ENCODE assay signal across 27 mouse cellular contexts in the genomic region with DNA sequence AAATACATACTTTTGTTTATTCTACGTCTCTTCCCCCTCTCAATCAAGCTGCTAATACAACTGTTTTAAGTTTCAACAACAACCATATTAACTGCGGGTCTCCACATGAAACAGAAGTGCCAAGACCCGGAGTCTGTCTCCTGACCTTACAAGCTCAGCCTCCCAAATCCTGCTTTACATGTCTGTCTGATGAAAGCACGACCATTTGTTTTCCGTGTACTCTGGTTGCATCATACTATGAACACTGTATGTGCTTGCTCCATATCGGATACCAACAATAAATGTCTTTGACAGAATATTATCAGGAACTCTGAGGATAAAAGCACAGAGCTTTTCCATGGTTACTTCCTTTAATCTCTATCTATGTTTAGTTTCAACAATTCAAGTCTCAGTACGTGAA.
DNase-seq lines count a peak whose midpoint lies in the region; ATAC-seq lines count a peak whose summit lies in the region.
"Had no signal": no experiment of that assay in that cellular context is flagged by ENCODE, and none has a peak within 500 bp of the region (broad histone marks: within the 10 kb centered on the region; RNA-seq: fewer than 3 reads in every experiment).

No protein-coding gene starts in this region.

- no peak overlapping the region for H3K4me2 ChIP-seq in intestine, embryonic 14.5 days (ENCODE audit: low read length)
- no peak overlapping the region for H3K4me2 ChIP-seq in intestine, embryonic 15.5 days (replicated peaks)
- H3K4me2 ChIP-seq in limb, embryonic 11.5 days (ENCODE audit: low read depth, severe bottlenecking), result no peak overlapping the region
- H3K4me2 ChIP-seq: heart, embryonic 12.5 days; liver, embryonic 11.5 days; stomach, embryonic 15.5 days had no signal

- H3K27ac ChIP-seq in intestine, embryonic 14.5 days (ENCODE audit: low read depth), result peak overlapping the region; percentile 34; the same call in 1 of the 2 replicates
- H3K27ac ChIP-seq in intestine, embryonic 15.5 days, result no peak overlapping the region
- H3K27ac ChIP-seq in limb, embryonic 11.5 days (replicated peaks; ENCODE audit: low read depth, low read length), result peak overlapping the region; percentile 82
- H3K27ac ChIP-seq: hindbrain, embryonic 15.5 days; left cerebral cortex, adult 2 months; neural tube, embryonic 13.5 days; stomach, embryonic 15.5 days had no signal

- no peaks in the 10 kb centered on the region for H3K36me3 ChIP-seq in intestine, embryonic 14.5 days (ENCODE audit: control insufficient read depth, insufficient read depth, low read length)
- H3K36me3 ChIP-seq in intestine, embryonic 15.5 days, result no peaks in the 10 kb centered on the region
- H3K36me3 ChIP-seq in limb, embryonic 11.5 days (ENCODE audit: control insufficient read depth, insufficient read depth, low read length), result no peaks in the 10 kb centered on the region
- H3K36me3 ChIP-seq: heart, embryonic 12.5 days; hindbrain, embryonic 15.5 days; neural tube, embryonic 13.5 days; stomach, embryonic 15.5 days had no signal

- peaks cover 8% of the 10 kb centered on the region; the same call in 1 of the 2 replicates for H3K4me1 ChIP-seq in intestine, embryonic 14.5 days (replicated peaks; ENCODE audit: control insufficient read depth, insufficient read depth, low read length)
- 0 out of 2 replicates have a peak, but pooled peaks cover 7% of the 10 kb centered on the region for H3K4me1 ChIP-seq in intestine, embryonic 15.5 days (replicated peaks)
- H3K4me1 ChIP-seq in limb, embryonic 11.5 days (ENCODE audit: control insufficient read depth, insufficient read depth, low read length), result peaks cover 8% of the 10 kb centered on the region; the same call in 1 of the 2 replicates
- H3K4me1 ChIP-seq: heart, embryonic 12.5 days; stomach, embryonic 15.5 days had no signal

- H3K9me3 ChIP-seq in intestine, embryonic 14.5 days (ENCODE audit: control insufficient read depth, low read length), result no peaks in the 10 kb centered on the region
- H3K9me3 ChIP-seq in intestine, embryonic 15.5 days, result no peaks in the 10 kb centered on the region
- no peaks in the 10 kb centered on the region for H3K9me3 ChIP-seq in limb, embryonic 11.5 days (ENCODE audit: control insufficient read depth, low read length)
- H3K9me3 ChIP-seq: heart, embryonic 12.5 days; hindbrain, embryonic 15.5 days; neural tube, embryonic 13.5 days; stomach, embryonic 15.5 days had no signal

- DNase-seq in embryo, embryonic 10 days (ENCODE audit: low spot score), result peak; percentile 18
- DNase-seq in embryo, embryonic 10.5 days (ENCODE audit: low spot score), result no peak
- DNase-seq in intestine, embryonic 14.5 days (ENCODE audit: low spot score), result no peak
- DNase-seq in 416B (ENCODE audit: low read depth), result peak; percentile 12
- peak; percentile 39 for DNase-seq in limb, embryonic 11.5 days (ENCODE audit: low spot score)
- DNase-seq in layer of hippocampus, postnatal 10 days (ENCODE audit: low spot score in 2 of 2), result no peak
- DNase-seq: adrenal gland, postnatal 10 days; cerebellum, adult 18-20 months; cerebellum, postnatal 14 days; gastrocnemius, postnatal 10 days; heart, adult 11 months; heart, postnatal 14 days; kidney, adult 18-20 months; layer of hippocampus, adult 9-11 months; liver, postnatal 0 days; lung, postnatal 36 days; thymus, postnatal 36 days had no signal

- WGBS in intestine, embryonic 14.5 days, result 57% methylated on average over 7 of the region's 7 CpGs
- WGBS in intestine, embryonic 15.5 days, result 52% methylated on average over 7 of the region's 7 CpGs
- 46% methylated on average over 7 of the region's 7 CpGs for WGBS in limb, embryonic 11.5 days

- ATAC-seq in intestine, embryonic 14.5 days (replicated peaks; ENCODE audit: low FRiP score, low TSS enrichment, low read depth), result no peak
- ATAC-seq in intestine, embryonic 15.5 days, result no peak
- ATAC-seq in limb, embryonic 11.5 days (ENCODE audit: insufficient number of reproducible peaks, low FRiP score, low TSS enrichment, low read depth), result no peak
- ATAC-seq: liver, postnatal 0 days; midbrain, embryonic 16.5 days had no signal

- no peak overlapping the region for H3K4me3 ChIP-seq in intestine, embryonic 14.5 days (ENCODE audit: low read depth, low read length)
- H3K4me3 ChIP-seq in intestine, embryonic 15.5 days (replicated peaks), result no peak overlapping the region
- no peak overlapping the region for H3K4me3 ChIP-seq in limb, embryonic 11.5 days (ENCODE audit: low read depth, low read length)
- H3K4me3 ChIP-seq: erythroblast, embryonic 14.5 days; heart, embryonic 12.5 days; hindbrain, embryonic 15.5 days; left cerebral cortex, adult 2 months; myocyte; neural tube, embryonic 13.5 days; stomach, embryonic 15.5 days had no signal

- no peaks in the 10 kb centered on the region for H3K27me3 ChIP-seq in intestine, embryonic 14.5 days (replicated peaks; ENCODE audit: control insufficient read depth, insufficient read depth, low read length)
- no peaks in the 10 kb centered on the region for H3K27me3 ChIP-seq in intestine, embryonic 15.5 days (replicated peaks)
- H3K27me3 ChIP-seq in limb, embryonic 11.5 days (ENCODE audit: control insufficient read depth, insufficient read depth, low read length), result no peaks in the 10 kb centered on the region
- H3K27me3 ChIP-seq: heart, embryonic 12.5 days; hindbrain, embryonic 15.5 days; neural tube, embryonic 13.5 days; stomach, embryonic 15.5 days had no signal

- H3K9ac ChIP-seq in intestine, embryonic 14.5 days (ENCODE audit: low read length), result no peak overlapping the region
- H3K9ac ChIP-seq in intestine, embryonic 15.5 days, result no peak overlapping the region
- H3K9ac ChIP-seq in limb, embryonic 11.5 days (ENCODE audit: low read length), result no peak overlapping the region
- H3K9ac ChIP-seq: heart, embryonic 12.5 days; hindbrain, embryonic 15.5 days; liver, postnatal 0 days; neural tube, embryonic 13.5 days; stomach, embryonic 15.5 days had no signal

Comparison
In these comparisons a context has a peak if more than half of its experiments do, and no peak if none do; other contexts are left out.
1. DNase-seq: peak in embryo, embryonic 10 days (single experiment), 416B (single experiment) and limb, embryonic 11.5 days (single experiment); none in embryo, embryonic 10.5 days (single experiment), intestine, embryonic 14.5 days (single experiment) and layer of hippocampus, postnatal 10 days (0 of 2).